Mouse (Mus musculus) thymus, adult 18-20 months (tissue): ENCODE data around the gene Tubb2a.
"Not testable (repeated sequence)": the region's sequence is repeated elsewhere in the genome, so short reads cannot be mapped to it uniquely, and the experiment has no call there.

Source experiments
- DNase-seq, 2 experiments: peaks; one replicate each; pipeline ENCODE4 v3.0.0; 2022; ENCODE audit warnings: mixed read lengths in 2 of 2

Gene Tubb2a

DNA sequence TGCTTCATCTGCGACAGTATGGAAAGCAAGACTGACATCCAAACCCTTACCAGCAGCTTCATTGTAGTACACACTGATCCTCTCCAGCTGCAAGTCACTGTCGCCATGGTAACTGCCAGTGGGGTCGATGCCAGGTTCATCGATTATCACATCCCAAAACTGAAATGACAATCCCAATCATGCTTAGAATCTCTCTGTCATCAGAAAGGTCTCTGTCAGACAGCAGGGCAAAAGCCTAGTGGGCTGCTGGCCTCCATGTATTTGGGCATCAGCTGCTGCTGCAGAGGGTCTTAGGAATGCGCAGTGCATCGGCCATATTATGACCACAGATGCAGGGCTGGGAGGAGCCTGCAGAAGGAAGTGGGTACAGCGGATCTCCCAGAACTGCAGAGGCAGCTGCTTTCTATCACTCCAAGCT is 11.1 kb upstream of the Tubb2a start:
- DNase-seq: peak in 1 of 2 experiments; percentile 30

DNA sequence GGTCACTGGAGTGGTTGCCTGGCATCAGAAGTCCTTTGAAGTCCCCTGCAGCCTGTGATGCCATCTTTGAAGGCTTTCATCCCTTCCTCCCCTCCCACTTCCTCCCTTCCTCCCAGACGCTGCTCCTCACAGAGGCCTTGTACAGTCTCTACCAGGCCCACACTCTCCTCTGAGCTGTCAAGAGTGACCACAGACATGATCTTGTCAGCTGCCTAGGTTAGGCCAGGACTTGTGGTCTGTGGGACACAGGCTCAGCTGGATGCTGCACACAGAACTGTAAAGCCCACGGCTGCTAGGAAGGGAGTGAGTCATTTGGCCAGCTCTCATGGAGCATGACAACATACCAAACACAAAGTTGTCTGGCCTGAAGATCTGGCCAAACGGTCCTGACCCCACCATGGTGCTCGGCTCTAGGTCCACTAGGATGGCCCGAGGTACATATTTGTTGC is 10.4 kb upstream of the Tubb2a start:
- DNase-seq: peak in 1 of 2 experiments; percentile 26

GRCm38 (mm10) chr13:34087052-34087812 is 9.4 kb upstream of the Tubb2a start:
- no peak for DNase-seq

GRCm38 (mm10) chr13:34084026-34084750 is 6.4 kb upstream of the Tubb2a start:
- DNase-seq: no peak

GRCm38 (mm10) chr13:34081926-34082325 is 4.1 kb upstream of the Tubb2a start:
- no peak for DNase-seq

- no peak for DNase-seq
Measured at GRCm38 (mm10) chr13:34079801-34080200, 2.0 kb upstream of the Tubb2a start.

GRCm38 (mm10) chr13:34078500-34079280 is 883 bp upstream of the Tubb2a start:
- DNase-seq: no peak

- DNase-seq: peak in 1 of 2 experiments; percentile 22
Measured at GRCm38 (mm10) chr13:34076561-34077491, 981 bp downstream of the Tubb2a start.

- not testable (repeated sequence) for DNase-seq
Measured at GRCm38 (mm10) chr13:34075893-34076292, 1.9 kb downstream of the Tubb2a start.

- DNase-seq: not testable (repeated sequence)
Measured at GRCm38 (mm10) chr13:34074441-34074840, 3.4 kb downstream of the Tubb2a start.

- DNase-seq: no peak
Measured at GRCm38 (mm10) chr13:34072847-34073246, 5.0 kb downstream of the Tubb2a start.

DNA sequence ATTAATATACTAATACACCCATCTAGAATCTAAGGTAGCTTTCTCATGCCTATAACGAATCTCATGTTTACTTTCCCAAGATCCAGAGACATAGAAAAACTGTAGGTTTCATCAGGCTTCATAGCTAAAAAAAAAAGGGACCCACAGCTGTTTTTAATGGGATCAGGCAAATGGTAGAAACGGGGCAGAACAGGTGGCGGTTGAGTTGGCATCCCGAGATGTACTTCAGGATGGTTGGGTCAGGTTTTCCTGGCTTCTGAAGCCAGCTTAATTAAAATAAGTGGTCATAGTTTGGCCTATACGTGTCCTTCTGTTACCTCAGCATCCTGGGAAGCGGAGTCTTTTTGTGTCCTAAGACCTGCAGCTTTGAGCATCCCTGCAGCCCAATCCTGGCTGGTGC is 6.0 kb downstream of the Tubb2a start:
- no peak for DNase-seq

DNA sequence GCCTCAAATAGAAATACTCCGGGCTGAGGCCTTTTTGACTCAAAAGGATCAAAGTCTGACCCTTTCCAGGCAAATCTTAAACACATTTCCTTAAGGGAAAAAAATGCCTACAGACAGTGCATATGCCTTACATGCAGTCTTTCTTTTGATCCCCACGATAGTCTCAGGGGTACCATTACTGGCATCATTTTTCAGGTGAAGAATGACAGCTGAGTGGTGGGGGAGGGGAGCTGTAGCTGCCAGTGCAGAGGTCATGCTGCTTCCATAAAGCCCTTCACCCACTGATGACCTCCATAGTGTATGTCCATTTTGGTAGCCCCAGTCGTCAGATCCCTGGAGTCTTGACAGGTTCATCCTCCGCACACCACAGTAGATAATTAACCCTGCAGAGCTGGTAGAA is 7.5 kb downstream of the Tubb2a start:
- DNase-seq: no peak

DNA sequence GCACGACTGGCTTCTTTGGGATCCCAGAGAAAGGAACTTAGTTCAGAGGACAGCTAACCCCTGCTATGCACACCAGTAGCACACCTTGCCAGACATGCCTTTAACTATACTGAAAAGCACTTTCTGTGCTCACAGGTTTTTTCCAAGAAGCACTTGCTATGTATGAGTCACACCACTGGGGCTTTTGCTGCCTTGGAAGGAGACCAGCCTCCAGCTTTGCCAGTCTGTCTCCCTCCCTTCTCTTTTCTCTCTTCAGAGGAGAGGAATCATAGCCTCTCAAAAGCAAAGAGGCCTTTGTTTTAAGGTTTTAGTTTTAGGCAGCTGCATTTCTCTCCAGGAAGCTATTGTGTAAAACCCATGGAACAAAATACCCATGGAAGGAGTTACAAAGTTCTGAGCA is 11.5 kb downstream of the Tubb2a start:
- no peak for DNase-seq

GRCm38 (mm10) chr13:34062466-34062865 is 15.3 kb downstream of the Tubb2a start:
- DNase-seq: no peak

DNA sequence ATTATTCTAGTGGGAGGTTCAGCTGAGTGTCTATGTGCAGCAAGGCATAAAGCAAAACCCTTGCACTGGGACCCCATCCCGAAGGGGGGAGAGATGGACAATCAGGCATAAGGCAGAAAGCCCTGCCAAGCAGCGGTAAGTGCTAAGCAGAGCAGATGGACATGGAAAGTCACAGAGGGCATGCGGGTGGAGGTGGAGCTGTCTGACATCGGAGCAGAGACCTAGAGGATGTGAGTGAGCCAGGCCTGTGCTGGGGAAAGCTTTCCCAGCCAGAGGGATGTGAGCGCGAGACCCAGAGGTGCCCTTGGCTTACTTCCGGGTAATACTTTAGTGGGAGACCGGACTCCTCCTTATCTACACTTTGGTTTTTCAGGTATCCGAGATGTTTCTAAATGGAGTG is 17.7 kb downstream of the Tubb2a start:
- no peak for DNase-seq

GRCm38 (mm10) chr13:34057252-34057651 is 20.6 kb downstream of the Tubb2a start:
- DNase-seq: no peak

DNA sequence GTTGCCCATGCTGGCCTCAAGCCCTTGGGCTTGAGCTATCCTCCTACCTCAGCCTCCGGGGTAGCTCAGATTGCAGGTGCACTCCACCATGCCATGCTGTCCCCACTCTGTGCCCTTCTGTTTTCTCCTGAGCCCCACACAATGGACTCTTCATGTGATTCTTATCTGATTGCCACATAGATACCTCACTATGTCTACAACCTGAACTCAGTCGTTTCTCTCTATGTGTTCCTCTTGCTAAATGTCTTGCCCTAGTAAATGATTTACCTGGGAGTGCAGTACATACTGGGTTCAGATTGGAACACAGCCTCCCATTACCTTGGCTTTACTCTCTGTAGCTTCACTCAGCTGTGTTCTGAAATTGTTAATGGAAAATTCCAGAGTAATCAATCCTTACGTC is 22.8 kb downstream of the Tubb2a start:
- no peak for DNase-seq

GRCm38 (mm10) chr13:34054391-34054790 is 23.4 kb downstream of the Tubb2a start:
- no peak for DNase-seq

DNA sequence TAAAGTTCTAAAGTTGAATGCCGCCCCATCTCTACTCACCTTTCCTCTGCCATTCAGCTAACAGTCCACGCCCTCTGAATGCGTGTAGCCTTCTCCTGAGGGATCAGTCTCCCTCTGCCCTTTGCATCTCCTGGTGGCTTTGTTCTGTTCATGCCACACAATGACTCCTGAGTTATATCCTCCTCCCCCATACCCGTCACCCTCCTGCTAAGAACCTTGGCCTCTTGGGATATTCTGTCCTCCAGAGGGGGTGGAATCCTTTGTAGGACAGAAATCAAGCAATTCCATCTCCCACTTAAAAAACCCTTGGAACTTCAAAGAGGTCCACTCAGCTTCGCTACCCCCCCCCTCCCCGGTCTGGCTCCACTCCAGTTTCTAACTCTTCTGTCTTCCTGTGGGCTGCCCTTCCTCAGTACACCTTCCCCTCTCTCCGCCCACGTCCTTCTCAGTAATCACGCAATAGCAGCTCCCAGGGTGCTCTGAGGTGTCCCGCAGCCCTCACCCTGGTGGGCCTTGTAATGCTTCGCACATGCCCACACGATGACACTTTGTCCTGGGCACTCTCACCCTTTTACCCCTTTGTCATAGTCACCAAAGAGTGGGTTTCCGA is 24.0 kb downstream of the Tubb2a start:
- no peak for DNase-seq

- DNase-seq: no peak
Measured at GRCm38 (mm10) chr13:34051692-34052091, 26.1 kb downstream of the Tubb2a start.

GRCm38 (mm10) chr13:34050479-34050878 is 27.3 kb downstream of the Tubb2a start:
- no peak for DNase-seq
